Mouse (Mus musculus) erythroblast, embryonic 14.5 days (primary cell): ENCODE results near the gene Elf1.

Experiments
- GATA1 ChIP-seq: IDR thresholded peaks from 2 replicates; pipeline ENCODE4 v1.6.1; 2012; ENCODE audit warnings: low read length, inconsistent platforms, mixed read lengths
- TAL1 ChIP-seq: IDR thresholded peaks from 3 replicates; pipeline ENCODE4 v1.6.1; 2012; ENCODE audit warnings: low read length, inconsistent platforms, mixed read lengths

- TF ChIP-seq GATA1 (no peak), TAL1 (no peak)
Measured at GRCm38 (mm10) chr14:79621143-79621542, 140.1 kb downstream of the Elf1 start.
